Mouse (Mus musculus): ENCODE measurements around the gene Gm5591. TPM values are rescaled to one million over a fixed set of nuclear protein-coding genes. Genes with fewer than 3 reads are reported as not detected.
"Not testable (repeated sequence)": the region's sequence is repeated elsewhere in the genome, so short reads cannot be mapped to it uniquely, and the experiment has no call there.

The Gm5591 gene
- total RNA-seq (2021): not detected

DNA sequence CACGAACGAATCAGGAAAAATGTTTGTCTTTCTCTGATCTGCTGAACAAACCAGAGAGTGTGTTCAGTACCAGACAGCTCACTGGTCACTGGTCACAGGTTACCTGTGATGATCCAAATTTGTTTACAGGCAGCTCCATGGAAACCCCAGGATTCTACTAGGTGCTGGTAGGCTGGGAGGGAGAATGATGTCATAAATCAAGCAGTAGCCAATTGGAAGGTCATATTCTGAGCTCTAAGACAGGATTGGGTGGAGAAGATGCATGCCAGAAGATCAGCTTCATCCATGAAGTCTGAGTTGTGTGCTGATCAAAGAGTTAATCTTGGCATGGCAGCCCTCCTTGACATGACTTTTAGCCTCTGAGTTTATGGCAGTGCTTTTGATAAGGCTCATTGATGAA is at the start of gene Gm5591:
Gene Gm5591, minus strand, starts transcription at position 101 of the 400 bp plus-strand sequence.
- DNase-seq (ENCODE audit: low spot score); intact Hi-C loops (cut with DNase I): not testable (repeated sequence)

DNA sequence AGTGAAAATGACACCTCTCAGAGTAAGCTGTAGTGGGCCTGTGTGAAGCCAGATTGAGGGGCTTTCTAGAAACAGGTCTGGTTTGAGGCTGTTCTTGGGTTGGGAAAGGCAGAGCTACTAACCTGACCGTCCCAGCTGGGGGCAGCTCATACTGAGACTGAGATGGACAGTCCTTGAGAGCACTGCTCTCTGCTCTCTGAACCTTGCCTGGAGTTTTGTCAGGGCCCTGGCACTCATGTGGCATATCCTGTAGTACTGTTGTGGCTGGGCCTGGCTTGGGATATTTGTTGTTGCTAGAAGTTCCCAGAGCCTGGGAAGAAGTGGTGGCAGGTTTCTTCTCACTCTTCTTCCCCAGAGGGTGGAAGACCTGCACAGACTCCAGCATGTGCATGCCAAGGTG is 39.5 kb downstream of the Gm5591 start:
- DNase-seq (ENCODE audit: low spot score); intact Hi-C loops (cut with DNase I): not testable (repeated sequence)
